Mouse (Mus musculus): ENCODE measurements at regions not wholly inside any gene's neighbourhood (a gene's known extent, or its start where the extent isn't known, plus 50 kb on each side); places are given as distances from the start of the nearest gene placed in this dataset.

- no peak overlapping the region for H3K4me2 ChIP-seq (replicated peaks)
- no peak overlapping the region for H3K27ac ChIP-seq
- H3K9me3 ChIP-seq (replicated peaks), result no peaks in the 10 kb centered on the region
- no peaks in the 10 kb centered on the region for H3K36me3 ChIP-seq
- no peak overlapping the region for H3K4me3 ChIP-seq
- no peaks in the 10 kb centered on the region for H3K27me3 ChIP-seq
- no peak for ATAC-seq (ENCODE audit: low FRiP score)
- H3K9ac ChIP-seq, result no peak overlapping the region
- H3K4me1 ChIP-seq, result no peaks in the 10 kb centered on the region
- 92% methylated on average over 9 of the region's 9 CpGs for WGBS
These were observed 848.9 kb downstream of the Brinp3 start for GRCm38 (mm10) chr1:147343276-147343953.

GRCm38 (mm10) chr1:147344027-147344426 is 849.5 kb downstream of the Brinp3 start:
- H3K4me3 ChIP-seq, result no peak overlapping the region
- no peak overlapping the region for H3K9ac ChIP-seq
- no peak overlapping the region for H3K4me2 ChIP-seq (replicated peaks)
- no peaks in the 10 kb centered on the region for H3K4me1 ChIP-seq
- no peak for ATAC-seq (ENCODE audit: low FRiP score)
- no peaks in the 10 kb centered on the region for H3K27me3 ChIP-seq
- H3K27ac ChIP-seq, result no peak overlapping the region
- WGBS, result 86% methylated on average over 3 of the region's 3 CpGs
- H3K36me3 ChIP-seq, result no peaks in the 10 kb centered on the region
- no peaks in the 10 kb centered on the region for H3K9me3 ChIP-seq (replicated peaks)
